Mouse (Mus musculus): ENCODE data around the gene Ift20.
A peak's percentile ranks its signal among the peaks of the same experiment; 100 is the strongest.

The Ift20 gene

DNA sequence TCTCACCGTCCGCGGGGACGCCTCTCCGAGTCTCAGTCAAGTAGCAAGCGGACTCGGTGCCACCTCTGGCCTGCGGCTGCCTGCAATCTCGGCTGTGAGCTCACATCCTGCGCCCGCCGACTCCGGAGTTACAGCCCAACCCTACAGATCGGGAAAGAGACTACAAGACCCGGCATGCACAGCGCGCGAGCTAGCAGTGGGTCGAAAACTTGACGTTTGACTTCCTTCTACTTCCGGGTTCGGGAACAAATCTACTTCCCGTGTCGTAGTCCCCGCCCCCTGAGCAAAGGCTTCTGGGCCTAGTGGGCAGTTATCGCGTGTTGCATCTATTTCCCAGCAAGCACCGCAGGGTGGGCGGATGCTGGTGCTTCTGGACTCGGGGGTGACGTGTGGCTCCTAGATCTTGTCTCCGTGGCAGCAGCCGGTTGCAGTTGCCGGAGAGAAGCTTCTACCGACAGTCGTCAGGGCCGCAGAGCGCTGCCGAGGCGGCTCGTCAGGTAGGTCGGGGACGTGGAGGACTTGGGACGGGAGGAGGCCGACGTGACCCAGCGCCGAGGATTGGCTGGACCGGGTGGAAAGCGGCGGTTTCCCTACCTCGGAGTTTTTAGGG, at the start of gene Ift20, which contains the start of gene Tnfaip1:
Gene Ift20, plus strand, starts transcription at position 282 of the 610 bp plus-strand sequence.
Gene Tnfaip1, minus strand, starts transcription at position 253 of the 610 bp plus-strand sequence.
- peak; percentile 99 for DNase-seq (ENCODE audit: low read depth)

DNA sequence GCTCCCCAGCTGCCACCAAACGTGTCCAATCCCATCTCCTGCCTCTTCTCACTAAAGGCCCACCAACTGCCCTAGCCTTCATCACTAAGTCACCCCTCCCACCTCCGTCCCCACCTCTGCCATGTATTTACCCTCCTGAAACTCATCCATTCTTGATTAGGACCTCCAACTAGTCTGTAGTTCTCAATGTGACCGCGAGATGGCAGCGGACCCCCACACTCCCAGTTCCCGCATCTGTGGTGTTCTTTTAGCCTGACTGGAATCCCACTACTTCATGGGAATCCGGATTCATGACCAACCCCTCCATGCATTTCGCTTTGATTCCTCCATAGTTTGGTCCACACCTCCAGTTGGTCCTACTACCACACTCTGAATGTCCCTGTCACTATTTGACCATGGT, 48.0 kb upstream of the Ift20 start:
- peak; percentile 86 for DNase-seq (ENCODE audit: low read depth)

DNA sequence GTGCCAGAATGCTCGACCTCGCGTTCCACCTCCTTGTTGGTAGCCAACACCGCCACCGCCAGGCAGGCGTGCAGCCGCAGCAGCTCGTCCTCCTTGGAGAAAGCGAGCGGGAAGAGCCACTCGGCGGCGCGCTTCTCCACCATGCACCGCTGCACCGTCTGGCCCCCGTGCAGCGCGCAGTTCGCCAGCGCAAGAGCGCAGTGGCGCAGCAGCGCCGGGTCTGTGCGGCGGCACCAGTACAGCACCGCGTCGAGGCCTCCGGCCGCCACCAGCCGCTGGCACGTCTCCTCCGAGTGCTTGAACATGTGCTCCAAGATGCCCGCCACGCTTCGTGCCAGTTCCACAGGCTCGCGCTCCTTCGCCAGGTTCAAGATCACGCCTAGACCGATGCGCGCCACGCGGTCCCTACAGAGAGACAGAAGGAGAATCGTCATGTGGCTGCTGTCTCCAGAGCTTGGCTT, 45.4 kb upstream of the Ift20 start:
- DNase-seq (ENCODE audit: low read depth), result no peak

DNA sequence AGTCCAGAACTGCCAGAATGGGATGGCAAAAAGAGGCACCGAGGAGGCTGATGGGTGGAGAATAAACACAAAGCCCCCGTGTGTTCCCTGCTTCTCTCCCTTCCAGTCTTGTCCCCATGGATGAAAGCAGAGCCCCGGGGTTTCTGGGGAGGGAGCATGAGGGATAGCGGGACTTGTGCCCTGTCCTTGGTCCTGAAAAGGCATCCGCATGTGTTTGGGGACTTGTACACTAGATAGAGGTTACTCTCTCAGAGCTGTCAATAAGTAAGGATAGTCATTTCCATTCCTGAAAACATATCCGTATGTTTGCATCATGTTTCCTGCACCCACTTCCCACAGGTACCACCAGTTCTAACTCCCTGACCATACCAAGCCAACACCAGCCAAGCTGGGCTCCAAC, 40.3 kb upstream of the Ift20 start:
- DNase-seq (ENCODE audit: low read depth), result peak; percentile 84

DNA sequence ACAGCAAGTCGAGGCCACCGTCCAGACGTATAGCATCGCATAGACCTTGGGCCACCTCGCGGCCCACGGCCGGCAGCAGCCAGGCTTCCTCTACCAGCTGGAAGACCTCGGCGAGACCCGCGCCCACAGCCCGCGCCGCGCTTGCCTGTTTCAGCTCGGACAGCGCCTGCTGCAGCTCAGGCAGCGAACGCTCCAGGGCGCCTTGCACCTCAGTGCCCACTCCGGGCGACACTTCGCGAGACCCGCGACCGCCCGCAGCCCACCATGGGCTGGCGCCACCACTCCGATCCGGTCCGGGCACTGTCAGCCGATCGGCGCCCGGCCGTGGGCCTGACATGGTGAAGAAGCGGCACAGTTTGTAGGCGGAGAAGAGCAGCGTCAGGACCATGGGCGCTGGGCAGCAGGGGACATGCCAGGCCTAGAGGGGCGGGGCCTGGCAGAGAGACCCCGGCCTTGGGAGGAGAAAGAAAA, 39.1 kb upstream of the Ift20 start:
- DNase-seq (ENCODE audit: low read depth), result peak; percentile 19

DNA sequence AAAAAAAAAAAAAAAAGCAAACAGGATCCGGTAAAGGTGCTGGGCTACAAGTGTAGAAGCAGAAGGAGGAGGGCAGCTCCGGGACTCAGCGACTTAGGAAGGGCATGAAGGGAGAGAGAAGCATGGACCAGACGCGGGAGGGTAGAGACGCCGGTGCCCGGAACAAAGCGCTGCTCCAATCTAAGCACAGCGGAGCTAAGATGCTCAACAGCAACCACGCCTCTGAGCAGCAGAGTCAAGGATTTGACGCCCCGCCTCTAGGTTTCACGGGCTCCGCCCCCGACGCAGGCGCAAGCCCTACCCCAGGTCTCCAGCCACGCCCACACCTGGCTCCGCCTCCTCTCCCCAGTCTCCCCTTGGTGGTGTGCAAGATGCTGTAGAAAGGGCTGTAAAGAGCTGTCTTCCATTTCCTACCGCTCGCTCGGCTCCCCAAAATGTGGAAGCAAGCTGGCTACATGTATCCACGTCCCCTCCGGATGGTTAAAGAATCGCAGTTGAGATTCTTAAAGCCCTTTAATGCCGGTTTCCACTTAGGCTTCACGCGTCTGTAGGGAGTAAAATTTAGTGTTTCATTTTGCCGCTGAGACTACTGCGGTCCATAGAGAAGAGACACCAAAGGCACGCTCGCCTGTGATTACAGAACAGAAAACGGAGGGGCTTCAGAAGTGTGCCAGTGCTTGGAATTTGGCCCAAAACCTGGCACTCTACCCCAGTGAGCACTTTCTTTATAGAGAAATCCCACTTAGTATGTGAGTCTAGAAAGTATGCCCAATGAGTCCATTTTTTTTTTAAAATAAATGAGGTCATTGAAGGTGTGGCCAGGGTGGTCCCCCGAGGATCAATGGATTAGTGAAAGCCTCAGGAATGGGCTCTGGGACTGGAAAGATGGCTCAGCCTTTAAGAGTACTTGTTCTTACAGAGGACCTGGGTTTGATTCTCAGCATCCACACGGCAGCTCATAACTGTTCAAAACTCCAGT, 38.3 kb upstream of the Ift20 start, which contains the start of gene Sarm1:
Gene Sarm1, minus strand, starts transcription at position 211 of the 979 bp plus-strand sequence.
- peak; percentile 98 for DNase-seq (ENCODE audit: low read depth)

DNA sequence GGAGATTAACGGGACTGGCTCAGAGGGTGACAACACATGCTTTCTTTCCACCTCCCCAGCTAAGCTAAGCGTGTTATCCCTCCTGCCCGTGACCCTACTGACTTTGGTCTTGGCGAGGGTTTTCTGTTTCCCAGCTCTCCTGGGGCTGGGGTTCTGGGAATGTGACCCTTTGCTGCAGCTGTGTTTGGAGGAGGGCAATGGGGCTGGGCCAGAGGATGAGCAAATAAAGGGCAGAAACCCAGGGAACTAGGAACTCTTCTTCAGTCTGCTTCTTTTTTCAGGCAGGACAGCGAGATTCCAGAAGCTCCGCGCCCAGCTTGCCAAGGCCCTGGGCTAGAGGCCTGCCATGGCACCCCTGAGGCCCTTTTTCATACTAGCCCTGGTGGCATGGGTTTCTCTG, 37.2 kb upstream of the Ift20 start, which contains the start of gene Vtn:
Gene Vtn, plus strand, starts transcription at position 88 of the 400 bp plus-strand sequence.
- no peak for DNase-seq (ENCODE audit: low read depth)

DNA sequence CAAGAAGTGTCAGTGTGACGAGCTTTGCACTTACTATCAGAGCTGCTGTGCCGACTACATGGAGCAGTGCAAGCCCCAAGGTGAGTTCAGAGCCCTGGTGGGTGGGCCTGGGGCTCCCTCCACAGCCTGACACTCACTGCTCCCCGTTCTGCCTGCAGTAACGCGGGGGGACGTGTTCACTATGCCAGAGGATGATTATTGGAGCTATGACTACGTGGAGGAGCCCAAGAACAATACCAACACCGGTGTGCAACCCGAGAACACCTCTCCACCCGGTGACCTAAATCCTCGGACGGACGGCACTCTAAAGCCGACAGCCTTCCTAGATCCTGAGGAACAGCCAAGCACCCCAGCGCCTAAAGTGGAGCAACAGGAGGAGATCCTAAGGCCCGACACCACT, 36.6 kb upstream of the Ift20 start:
- DNase-seq (ENCODE audit: low read depth), result no peak

DNA sequence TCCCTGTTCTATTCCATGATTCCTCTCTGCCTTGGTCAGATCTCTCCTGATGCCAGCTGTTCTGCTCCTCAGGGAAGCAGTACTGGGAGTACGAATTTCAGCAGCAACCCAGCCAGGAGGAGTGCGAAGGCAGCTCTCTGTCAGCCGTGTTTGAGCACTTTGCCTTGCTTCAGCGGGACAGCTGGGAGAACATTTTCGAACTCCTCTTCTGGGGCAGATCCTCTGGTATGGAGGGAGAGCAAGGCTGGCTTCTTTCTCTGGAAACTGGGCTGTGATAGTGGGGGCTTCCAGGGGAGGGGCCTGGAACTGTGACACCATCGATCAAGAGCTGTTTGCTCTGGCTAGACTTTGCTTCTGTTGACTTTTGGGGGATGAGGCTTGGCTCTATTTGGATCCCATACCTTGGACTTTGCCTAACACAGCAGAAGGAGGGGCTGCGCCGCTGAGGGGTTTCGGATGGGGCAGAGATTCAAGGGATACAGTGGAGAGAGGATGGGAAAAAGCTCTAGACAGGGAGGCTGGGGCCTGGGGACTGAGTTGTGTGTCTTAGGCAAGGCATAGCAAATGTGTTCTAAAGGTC, 35.4 kb upstream of the Ift20 start:
- no peak for DNase-seq (ENCODE audit: low read depth)

DNA sequence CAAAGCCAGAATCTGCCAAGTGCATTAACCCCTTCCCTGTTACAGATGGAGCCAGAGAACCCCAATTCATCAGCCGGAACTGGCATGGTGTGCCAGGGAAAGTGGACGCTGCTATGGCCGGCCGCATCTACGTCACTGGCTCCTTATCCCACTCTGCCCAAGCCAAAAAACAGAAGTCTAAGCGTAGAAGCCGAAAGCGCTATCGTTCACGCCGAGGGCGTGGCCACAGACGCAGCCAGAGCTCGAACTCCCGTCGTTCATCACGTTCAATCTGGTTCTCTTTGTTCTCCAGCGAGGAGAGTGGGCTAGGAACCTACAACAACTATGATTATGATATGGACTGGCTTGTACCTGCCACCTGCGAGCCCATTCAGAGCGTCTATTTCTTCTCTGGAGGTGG, 34.6 kb upstream of the Ift20 start:
- DNase-seq (ENCODE audit: low read depth), result no peak

DNA sequence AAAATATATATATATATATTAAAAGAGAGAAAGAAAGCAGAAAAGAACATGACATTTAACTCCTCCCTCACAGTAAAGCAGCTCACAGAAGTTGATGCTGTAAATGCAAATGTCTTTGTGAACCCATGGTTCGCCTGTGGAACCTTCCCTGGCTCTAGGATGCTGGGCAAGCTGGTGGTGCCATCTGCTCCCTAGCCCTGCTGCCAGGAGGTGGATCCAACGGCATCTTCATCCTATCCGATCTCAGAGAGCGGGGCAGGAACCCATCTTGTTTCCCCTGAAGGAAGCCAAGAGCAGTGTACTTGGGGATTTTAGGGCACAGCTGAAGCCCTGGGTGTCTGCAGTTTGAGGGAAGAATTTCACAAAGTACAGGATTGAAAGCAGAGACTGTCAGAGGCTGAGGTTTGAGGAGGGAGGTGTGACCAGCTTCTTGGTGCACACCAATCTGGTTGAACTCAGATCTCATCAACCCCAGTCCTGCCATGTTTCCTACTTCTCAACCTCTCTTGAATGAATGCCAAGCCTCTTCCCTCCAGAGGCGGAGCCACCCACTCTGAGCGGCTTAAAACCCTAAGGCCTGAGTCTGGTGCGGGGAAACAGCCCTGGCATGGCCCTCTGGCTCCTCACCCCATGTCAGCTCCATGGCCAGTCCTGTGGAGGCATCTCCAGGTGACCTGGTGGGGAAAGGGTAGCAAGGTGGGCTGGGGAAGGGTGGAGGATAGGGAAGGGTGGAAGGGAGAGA, 33.1 kb upstream of the Ift20 start, which contains the start of gene Sebox:
Gene Sebox, plus strand, starts transcription at position 539 of the 742 bp plus-strand sequence.
- no peak for DNase-seq (ENCODE audit: low read depth)

DNA sequence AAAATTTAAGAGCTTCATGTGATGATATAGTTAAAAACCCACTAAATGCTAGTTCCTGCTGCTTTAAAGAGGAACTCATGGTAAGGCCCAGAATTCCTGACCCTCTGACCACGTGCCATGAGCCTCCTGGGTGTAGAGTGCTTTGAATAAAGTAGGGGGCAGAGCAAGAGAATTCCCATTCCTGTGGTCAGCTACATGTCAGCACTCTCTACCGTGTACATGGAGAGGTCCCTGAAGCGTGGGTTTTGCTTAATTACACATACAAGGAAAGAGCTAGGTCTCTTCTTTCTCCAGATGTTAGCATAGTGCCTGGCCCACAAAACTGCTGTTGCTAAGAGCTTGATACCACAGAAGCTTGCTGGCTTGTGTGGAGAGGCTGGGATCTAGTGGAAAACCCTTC, 30.7 kb upstream of the Ift20 start:
- no peak for DNase-seq (ENCODE audit: low read depth)

DNA sequence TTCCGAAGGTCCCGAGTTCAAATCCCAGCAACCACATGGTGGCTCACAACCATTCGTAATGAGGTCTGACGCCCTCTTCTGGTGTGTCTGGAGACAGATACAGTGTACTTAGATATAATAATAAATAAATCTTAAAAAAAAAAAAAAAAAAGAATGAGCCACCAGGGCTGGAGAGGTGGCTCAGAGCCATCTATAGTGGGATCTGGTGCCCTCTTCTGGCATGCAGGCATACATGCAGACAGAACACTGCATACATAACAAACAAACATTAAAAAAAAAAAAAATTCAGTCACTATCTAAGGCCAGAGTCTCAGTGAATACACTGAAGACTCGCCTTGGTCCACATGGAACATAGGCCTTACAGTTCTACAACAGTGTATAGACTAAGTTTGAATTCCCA, 27.0 kb upstream of the Ift20 start:
- DNase-seq (ENCODE audit: low read depth), result peak; percentile 70

DNA sequence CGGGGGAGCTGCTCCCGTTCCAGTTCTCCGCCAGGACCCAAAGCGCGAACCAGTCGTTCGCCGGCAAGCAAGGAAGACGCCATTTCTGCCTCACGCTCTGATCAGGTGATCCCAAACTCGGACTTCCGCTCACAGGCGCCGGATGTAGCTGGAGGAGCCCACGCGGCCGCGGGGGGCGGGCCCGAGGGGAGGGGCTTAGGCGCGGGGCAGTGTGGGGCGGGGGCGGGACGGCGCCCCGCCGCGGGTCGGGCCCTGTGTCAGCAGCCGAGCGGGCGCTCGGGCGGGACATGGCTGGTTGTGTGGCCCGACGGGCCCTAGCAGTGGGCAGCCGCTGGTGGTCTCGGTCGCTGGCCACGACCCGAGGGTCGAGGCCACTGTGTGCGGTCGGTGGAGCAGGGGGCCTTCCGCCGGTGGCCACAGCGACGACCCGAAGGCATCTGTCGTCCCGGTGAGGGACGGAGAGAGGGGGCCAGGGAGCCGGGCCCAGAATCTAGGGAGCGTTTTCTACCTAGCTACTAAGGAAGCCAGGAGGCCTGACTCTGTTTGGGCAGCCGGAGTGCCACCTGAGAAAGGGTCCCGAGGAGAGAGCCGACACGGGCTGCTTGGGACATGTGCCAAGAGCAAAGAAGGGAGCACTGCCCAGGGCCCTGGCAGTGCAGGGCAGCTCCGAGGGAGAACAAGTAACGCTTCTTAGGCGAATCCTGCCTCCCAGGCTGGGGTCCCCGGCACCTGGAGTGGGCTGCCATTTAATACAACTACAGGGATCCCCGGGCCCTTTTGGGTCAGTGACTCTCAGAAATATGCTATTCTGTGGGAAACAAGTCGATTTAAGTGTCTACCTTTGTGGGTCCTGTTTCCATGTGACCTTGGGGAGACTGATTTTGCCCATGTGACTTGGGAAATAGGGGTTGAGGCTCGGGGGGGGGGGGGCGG, 23.9 kb upstream of the Ift20 start, which contains the start of the genes Tmem199 and Poldip2:
Gene Tmem199, minus strand, starts transcription at position 148 of the 933 bp plus-strand sequence.
Gene Poldip2, plus strand, starts transcription at position 169 of the 933 bp plus-strand sequence.
- peak; percentile 96 for DNase-seq (ENCODE audit: low read depth)

DNA sequence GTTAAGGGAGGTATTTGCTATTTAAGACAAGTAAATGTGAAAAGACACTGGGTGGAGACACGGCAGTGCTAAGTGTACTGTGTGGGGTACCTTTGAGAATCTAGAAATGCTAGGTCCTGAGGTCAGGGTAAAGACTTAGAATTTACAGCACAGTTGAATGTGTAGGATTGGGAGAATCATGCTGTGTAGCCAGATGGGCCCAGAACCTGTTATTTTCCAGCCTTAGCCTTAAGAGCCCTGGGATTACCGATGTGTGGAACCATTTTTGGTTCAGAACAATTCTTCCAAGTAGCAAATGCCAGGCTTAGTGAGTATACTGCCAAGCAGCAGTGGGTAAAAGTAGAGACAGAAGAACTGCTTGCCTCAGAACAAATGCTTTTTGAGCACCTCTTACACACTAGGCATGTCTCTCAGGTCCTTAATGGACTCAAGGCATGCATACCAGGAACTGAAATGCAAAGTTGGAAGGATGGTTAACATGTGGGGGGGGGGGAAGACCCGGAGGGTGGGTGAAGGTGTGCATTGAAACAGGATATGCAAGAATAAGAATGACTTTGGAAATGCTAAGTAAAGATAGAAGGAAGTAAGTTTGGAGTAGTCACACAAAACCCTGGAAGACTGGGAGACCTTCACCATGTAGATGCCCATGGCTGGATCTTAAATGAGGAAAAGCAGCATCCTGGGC, 22.9 kb upstream of the Ift20 start:
- DNase-seq (ENCODE audit: low read depth), result no peak

DNA sequence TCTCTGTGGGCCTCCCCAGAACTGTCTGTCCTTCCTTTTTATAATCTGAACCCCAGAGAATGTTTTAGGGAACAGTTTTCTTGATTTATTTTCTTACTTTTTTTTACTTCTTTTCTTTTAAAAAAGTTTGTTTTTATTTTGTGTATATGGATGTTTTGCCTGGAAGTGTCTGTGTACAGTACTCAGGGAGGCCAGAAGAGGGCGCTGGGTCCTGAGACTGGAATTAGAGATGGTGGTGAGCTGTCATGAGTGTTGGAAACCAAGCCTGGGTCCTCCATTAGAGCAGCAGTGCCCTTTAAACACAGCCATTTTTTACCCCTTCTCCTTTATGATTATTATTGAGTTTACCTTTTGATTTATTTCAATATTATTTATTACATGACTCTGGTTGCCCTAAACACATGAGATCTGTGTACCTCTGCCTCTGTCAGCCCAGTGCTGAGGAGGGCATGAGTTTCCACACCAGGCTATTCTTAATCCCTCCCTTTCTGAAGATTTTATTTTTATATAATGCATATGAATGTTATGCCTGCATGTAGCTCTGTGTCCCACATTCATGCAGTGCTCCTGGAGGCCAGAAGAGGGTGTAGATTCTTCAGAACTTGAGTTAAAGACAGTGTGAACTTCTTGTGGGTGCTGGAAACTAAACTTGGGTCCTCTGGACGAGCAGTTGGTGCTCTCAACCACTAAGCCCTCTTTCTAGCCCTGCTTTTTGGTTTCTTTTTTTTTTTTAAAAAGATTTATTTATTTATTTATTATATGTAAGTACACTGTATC, 20.4 kb upstream of the Ift20 start:
- peak; percentile 49 for DNase-seq (ENCODE audit: low read depth)

DNA sequence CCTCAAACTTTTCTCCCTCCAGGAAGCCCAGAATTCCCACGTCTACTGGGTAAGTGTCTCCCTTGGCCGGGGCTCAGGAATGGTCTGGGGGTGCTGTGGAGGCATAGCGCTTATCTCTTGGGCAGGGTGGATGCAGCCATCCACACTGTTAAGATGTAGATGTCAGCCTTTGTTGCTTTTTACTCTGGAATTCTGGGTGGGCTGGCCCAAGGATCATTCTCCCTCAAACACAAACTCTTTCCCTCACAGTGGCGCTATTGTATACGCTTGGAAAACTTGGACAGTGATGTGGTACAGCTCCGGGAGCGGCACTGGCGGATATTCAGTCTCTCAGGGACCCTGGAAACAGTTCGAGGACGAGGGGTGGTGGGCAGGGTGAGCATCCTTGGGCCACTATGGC, 17.2 kb upstream of the Ift20 start:
- DNase-seq (ENCODE audit: low read depth), result no peak

DNA sequence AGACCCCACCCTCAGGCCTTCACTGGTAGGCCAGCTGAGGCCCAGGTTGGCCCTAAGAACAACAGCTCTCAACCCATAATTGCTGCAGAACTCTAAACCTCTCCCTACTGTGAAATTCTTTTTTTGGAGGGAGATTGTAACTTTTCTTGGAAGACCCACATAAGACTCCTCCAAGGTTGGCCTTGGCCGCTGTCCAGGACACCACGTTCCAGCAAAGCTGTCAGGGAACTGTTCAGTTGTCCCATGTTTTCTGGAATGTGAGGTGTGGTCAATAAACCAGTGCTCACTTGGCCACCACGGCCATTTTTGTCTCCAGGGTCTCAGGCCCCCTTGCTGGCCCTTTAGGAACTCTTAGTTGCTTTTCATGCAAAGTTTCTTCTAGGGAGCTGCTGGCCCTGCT, 14.3 kb upstream of the Ift20 start:
- DNase-seq (ENCODE audit: low read depth), result peak; percentile 22

DNA sequence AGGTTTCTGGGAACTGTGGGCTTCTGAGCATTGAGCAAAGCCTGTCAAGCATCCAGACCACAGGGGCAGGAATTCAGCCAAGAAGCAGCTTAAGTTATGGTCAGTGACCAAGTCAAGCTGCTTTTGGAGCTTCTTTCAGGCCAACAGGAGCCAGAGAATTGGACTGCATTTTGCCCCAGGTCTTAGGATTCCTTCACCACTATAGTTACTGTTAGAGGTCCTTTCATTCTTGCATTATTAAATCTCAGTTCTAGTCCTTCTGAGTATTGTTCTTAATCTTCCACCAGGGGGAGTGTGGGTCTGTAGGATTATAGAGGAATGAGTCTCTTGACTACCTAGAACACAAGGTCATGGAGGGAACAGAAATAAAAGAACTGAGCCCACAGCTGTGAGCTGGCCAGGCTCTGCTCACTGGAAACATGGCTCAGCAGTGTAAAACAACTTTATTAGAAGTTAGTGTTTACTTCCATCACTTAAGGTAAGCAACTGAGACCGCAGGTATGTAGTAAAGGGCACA, 13.6 kb upstream of the Ift20 start:
- DNase-seq (ENCODE audit: low read depth), result peak; percentile 89

Measured in NIH3T3 (cell line).